Mouse (Mus musculus): Measurements from ENCODE around the gene Amh. TPM values are rescaled to one million over a fixed set of nuclear protein-coding genes. Genes with fewer than 3 reads are reported as not detected.
A peak's percentile ranks its signal among the peaks of the same experiment; 100 is the strongest.
"Not testable (repeated sequence)": the region's sequence is repeated elsewhere in the genome, so short reads cannot be mapped to it uniquely, and the experiment has no call there.

The Amh gene
- polyA plus RNA-seq, 1 experiment = 1.3 TPM

- under 1% methylated on average over 74 of the region's 82 CpGs for WGBS
- peaks cover 15% of the 10 kb centered on the region for H3K36me3 ChIP-seq (ENCODE audit: control insufficient read depth, insufficient read depth, low read length)
- peaks cover 14% of the 10 kb centered on the region; the same call in 1 of the 2 replicates for H3K4me1 ChIP-seq (ENCODE audit: control insufficient read depth, insufficient read depth, insufficient read length)
- H3K27me3 ChIP-seq (ENCODE audit: control insufficient read depth, insufficient read depth, low read length) = no peaks in the 10 kb centered on the region
- peak within 1 kb of the TSS; percentile 91 for H3K27ac ChIP-seq (ENCODE audit: insufficient read depth, low read length)
- peak within 1 kb of the TSS; percentile 91 for H3K4me3 ChIP-seq (ENCODE audit: extremely low read depth, insufficient read depth, insufficient read length)
- no peak for TF ChIP-seq CTCF (IDR thresholded peaks at IDR 0.05; ENCODE audit: extremely low read depth, insufficient read depth, insufficient read length, insufficient replicate concordance)
- TF ChIP-seq POLR2A (IDR thresholded peaks at IDR 0.05; ENCODE audit: low read depth, low read length) = peak; percentile 71
- DNase-seq (ENCODE audit: low read depth in 1 of 2, low spot score in 2 of 2) = peak; percentile 98 to 100
These were observed 21.4 kb downstream of the Amh start, which contains the start of gene Oaz1 for GRCm38 (mm10) chr10:80826151-80827062. Gene Oaz1 (plus strand): TSS chr10:80826656.

GRCm38 (mm10) chr10:80827063-80827869 lies 22.2 kb downstream of the Amh start:
- Histone ChIP-seq H3K36me3 (ENCODE audit: control insufficient read depth, insufficient read depth, low read length) (peaks cover 15% of the 10 kb centered on the region), H3K27ac (ENCODE audit: insufficient read depth, low read length) (no peak overlapping the region; the same call in 1 of the 2 replicates), H3K4me3 (ENCODE audit: extremely low read depth, insufficient read depth, insufficient read length) (peak overlapping the region; percentile 91), H3K4me1 (ENCODE audit: control insufficient read depth, insufficient read depth, insufficient read length) (peaks cover 14% of the 10 kb centered on the region; the same call in 1 of the 2 replicates), H3K27me3 (ENCODE audit: control insufficient read depth, insufficient read depth, low read length) (no peaks in the 10 kb centered on the region)
- 3% methylated on average over 29 of the region's 29 CpGs for WGBS
- no peak for DNase-seq (ENCODE audit: low read depth in 1 of 2, low spot score in 2 of 2)
- TF ChIP-seq CTCF (IDR thresholded peaks at IDR 0.05; ENCODE audit: extremely low read depth, insufficient read depth, insufficient read length, insufficient replicate concordance) (no peak), POLR2A (IDR thresholded peaks at IDR 0.05; ENCODE audit: low read depth, low read length) (no peak)

- H3K27me3 ChIP-seq (ENCODE audit: control insufficient read depth, insufficient read depth, low read length) = no peaks in the 10 kb centered on the region
- no peak overlapping the region for H3K27ac ChIP-seq (ENCODE audit: insufficient read depth, low read length)
- peak overlapping the region; percentile 91; the same call in 1 of the 2 replicates for H3K4me3 ChIP-seq (ENCODE audit: extremely low read depth, insufficient read depth, insufficient read length)
- no peak for TF ChIP-seq CTCF (IDR thresholded peaks at IDR 0.05; ENCODE audit: extremely low read depth, insufficient read depth, insufficient read length, insufficient replicate concordance)
- no peak for TF ChIP-seq POLR2A (IDR thresholded peaks at IDR 0.05; ENCODE audit: low read depth, low read length)
- 56% methylated on average over 10 of the region's 10 CpGs for WGBS
- no peak for DNase-seq (ENCODE audit: low read depth in 1 of 2, low spot score in 2 of 2)
- peaks cover 14% of the 10 kb centered on the region; the same call in 1 of the 2 replicates for H3K4me1 ChIP-seq (ENCODE audit: control insufficient read depth, insufficient read depth, insufficient read length)
- H3K36me3 ChIP-seq (ENCODE audit: control insufficient read depth, insufficient read depth, low read length) = peaks cover 15% of the 10 kb centered on the region
These were observed 22.9 kb downstream of the Amh start for GRCm38 (mm10) chr10:80827870-80828420.

GRCm38 (mm10) chr10:80828587-80828986 lies 23.5 kb downstream of the Amh start:
- H3K4me1 ChIP-seq (ENCODE audit: control insufficient read depth, insufficient read depth, insufficient read length) = peaks cover 13% of the 10 kb centered on the region; the same call in 1 of the 2 replicates
- H3K27me3 ChIP-seq (ENCODE audit: control insufficient read depth, insufficient read depth, low read length); H3K27ac ChIP-seq (ENCODE audit: insufficient read depth, low read length); DNase-seq (ENCODE audit: low read depth in 1 of 2, low spot score in 2 of 2); H3K4me3 ChIP-seq (ENCODE audit: extremely low read depth, insufficient read depth, insufficient read length): not testable (repeated sequence)
- 77% methylated on average over 8 of the region's 9 CpGs for WGBS
- peaks cover 15% of the 10 kb centered on the region for H3K36me3 ChIP-seq (ENCODE audit: control insufficient read depth, insufficient read depth, low read length)

GRCm38 (mm10) chr10:80829359-80830278 lies 24.6 kb downstream of the Amh start:
- Histone ChIP-seq H3K4me3 (ENCODE audit: extremely low read depth, insufficient read depth, insufficient read length) (no peak overlapping the region), H3K27me3 (ENCODE audit: control insufficient read depth, insufficient read depth, low read length) (no peaks in the 10 kb centered on the region), H3K36me3 (ENCODE audit: control insufficient read depth, insufficient read depth, low read length) (peaks cover 15% of the 10 kb centered on the region), H3K4me1 (ENCODE audit: control insufficient read depth, insufficient read depth, insufficient read length) (peaks cover 4% of the 10 kb centered on the region), H3K27ac (ENCODE audit: insufficient read depth, low read length) (no peak overlapping the region)
- TF ChIP-seq POLR2A (IDR thresholded peaks at IDR 0.05; ENCODE audit: low read depth, low read length) (no peak), CTCF (IDR thresholded peaks at IDR 0.05; ENCODE audit: extremely low read depth, insufficient read depth, insufficient read length, insufficient replicate concordance) (no peak)
- WGBS = 64% methylated on average over 1 of the region's 1 CpGs
- no peak for DNase-seq (ENCODE audit: low read depth in 1 of 2, low spot score in 2 of 2)

- H3K36me3 ChIP-seq (ENCODE audit: control insufficient read depth, insufficient read depth, low read length) = peaks cover 15% of the 10 kb centered on the region
- TF ChIP-seq POLR2A (IDR thresholded peaks at IDR 0.05; ENCODE audit: low read depth, low read length) (no peak), CTCF (IDR thresholded peaks at IDR 0.05; ENCODE audit: extremely low read depth, insufficient read depth, insufficient read length, insufficient replicate concordance) (no peak)
- H3K27ac ChIP-seq (ENCODE audit: insufficient read depth, low read length) = no peak overlapping the region
- peak in 1 of 2 experiments; percentile 45 for DNase-seq (ENCODE audit: low read depth in 1 of 2, low spot score in 2 of 2)
- 18% methylated on average over 9 of the region's 9 CpGs for WGBS
- H3K27me3 ChIP-seq (ENCODE audit: control insufficient read depth, insufficient read depth, low read length) = no peaks in the 10 kb centered on the region
- peaks cover 3% of the 10 kb centered on the region for H3K4me1 ChIP-seq (ENCODE audit: control insufficient read depth, insufficient read depth, insufficient read length)
- H3K4me3 ChIP-seq (ENCODE audit: extremely low read depth, insufficient read depth, insufficient read length) = no peak overlapping the region
These were observed 26.1 kb downstream of the Amh start for GRCm38 (mm10) chr10:80831136-80831535.

Measured in spleen, adult 2 months (tissue).